Mouse (Mus musculus) WW6 (cell line): ENCODE results near the gene Scaf4.
A peak's percentile ranks its signal among the peaks of the same experiment; 100 is the strongest.

ENCODE experiments used
- DNase-seq: peaks from one replicate; pipeline ENCODE4 v3.0.0-alpha.2; 2013; ENCODE audit warnings: low read depth, low spot score

Gene Scaf4

DNA sequence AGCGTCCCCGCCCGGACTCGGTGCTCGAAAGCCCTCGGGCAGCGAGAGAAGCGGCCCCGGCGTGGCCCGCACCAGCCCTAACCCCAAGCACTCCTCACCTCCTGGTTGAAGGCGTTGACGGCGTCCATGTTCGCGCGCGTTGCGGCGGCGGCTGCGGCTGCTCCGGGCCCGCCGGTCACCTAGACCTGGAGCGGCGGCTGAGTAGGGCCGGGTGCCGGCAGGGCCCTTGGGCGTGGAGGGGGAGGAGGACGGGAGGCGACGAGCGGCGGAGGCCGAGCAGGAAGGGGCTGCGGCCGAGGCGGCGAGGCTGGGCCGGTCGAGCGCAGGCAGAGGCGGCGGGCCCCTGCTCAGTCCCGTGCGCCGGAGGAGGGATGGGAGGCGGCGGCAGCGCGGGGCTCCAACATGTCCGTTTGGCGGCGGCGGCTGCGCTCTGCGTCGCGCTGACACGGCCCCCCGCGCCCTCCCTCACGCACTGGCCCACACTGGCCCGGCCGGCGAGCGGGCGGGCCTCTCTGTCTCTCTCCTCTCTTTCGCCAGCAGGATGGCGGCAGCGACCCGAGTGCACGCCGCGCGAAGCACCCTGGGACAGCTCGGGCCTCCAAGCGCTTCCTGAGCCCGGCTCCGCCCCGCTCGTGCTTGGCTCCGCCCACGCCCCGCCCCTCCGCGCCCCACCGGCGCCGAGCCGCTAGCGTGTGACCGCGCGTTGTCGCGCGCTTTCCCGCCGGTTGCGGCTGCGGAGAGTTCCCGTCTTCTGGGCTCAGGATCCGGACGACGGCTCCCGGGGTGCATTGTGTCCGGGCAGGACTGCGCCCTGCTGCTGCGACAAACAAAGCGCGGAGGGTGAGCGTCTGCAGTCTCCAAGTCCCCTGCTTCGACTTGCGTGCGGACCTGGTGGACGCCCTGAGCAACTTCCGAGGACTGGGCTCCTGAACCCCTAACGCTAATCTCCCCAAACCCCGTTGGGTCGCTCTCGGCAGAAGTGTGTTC is at the start of gene Scaf4:
TSS of gene Scaf4 (minus strand) at position 599 of the 987 bp plus-strand sequence.
- DNase-seq: peak; percentile 80

GRCm38 (mm10) chr16:90332553-90332952 is 48.2 kb upstream of the Scaf4 start:
- no peak for DNase-seq

GRCm38 (mm10) chr16:90330979-90331378 is 46.7 kb upstream of the Scaf4 start:
- no peak for DNase-seq

- no peak for DNase-seq
Measured at GRCm38 (mm10) chr16:90329511-90329910, 45.2 kb upstream of the Scaf4 start.

DNA sequence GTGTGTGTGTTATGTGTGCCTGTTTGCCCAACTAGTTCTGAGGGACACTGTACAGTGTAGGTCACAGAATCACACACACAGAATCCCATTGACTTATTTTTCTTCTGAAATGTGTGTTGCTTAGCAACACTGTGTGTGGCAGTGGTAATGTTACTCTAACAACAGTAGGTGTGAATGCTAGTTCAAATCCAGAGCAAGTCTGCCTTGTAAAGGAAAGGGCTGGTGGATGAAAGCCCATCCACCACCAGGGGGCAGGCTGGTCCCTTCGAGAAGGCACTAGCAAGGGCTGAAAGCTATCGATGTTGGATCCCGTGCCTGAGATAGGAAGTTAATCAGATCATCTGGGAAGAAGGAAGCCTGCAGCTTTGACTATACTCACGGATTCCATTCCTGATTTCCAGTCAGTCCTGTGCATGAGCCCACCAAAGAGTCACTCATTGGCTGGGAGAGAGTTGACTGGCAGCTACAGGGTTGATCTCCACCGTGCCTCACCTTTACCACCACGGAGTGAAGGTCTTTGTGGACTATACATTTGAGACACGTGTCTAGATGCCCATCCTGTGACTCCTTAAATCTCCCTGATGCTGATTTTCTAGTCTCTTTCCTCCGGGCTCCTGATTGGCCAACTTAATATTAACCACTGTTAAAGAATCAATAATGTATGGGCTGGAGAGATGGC is 38.7 kb upstream of the Scaf4 start:
- peak; percentile 79 for DNase-seq

GRCm38 (mm10) chr16:90319321-90319720 is 35.0 kb upstream of the Scaf4 start:
- DNase-seq: no peak

DNA sequence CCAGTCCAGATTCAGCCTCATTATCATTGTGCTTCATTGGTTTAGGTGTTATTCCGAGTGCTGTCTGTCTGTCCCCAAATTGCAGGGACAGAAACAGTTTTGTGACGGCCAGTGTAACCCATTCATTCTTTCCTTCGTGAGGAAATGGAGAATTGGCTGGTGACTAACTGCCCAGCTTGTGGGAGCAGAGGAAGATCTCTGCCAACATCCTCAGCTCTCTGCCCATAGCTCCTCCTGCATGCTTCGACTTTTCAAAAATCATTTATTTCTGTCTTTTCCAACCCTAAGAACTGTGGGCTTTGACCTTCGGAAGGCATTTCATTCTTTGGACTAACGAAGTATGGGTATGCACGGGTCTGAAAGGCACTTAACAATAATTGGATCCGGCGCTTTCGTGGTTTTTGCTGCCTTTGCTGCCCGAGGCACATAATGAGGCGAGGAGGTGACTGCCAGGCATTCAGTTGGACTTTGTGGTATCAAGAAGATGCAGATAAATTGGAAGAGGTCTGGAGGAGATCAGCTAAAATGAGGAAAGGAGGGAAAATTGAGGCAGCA is 34.1 kb upstream of the Scaf4 start:
- DNase-seq: no peak

GRCm38 (mm10) chr16:90317777-90318176 is 33.5 kb upstream of the Scaf4 start:
- no peak for DNase-seq

DNA sequence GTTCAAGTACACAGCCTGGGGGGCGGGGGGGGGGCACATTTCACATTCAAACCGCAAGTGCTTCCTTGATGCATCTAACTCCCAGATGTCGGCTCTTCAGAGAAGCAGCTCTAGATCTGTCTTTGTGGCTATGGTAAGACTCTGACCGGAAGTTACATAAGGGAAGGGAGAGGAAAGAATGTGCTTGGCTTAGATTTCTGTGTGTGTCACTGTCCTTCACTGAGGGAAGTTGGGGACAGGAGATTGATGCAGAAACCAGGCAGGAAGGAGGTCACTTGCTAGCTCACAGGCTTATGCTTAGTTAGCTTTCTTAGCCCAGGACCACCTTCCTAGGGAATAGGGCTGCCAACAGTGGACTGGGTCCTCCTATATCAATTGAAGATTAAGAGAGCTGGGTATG is 31.6 kb upstream of the Scaf4 start:
- no peak for DNase-seq

- no peak for DNase-seq
Measured at GRCm38 (mm10) chr16:90312449-90313082, 28.3 kb upstream of the Scaf4 start.

GRCm38 (mm10) chr16:90310488-90311135 is 26.3 kb upstream of the Scaf4 start:
- DNase-seq: no peak

- DNase-seq: peak; percentile 80
Measured at GRCm38 (mm10) chr16:90309784-90310183, 25.5 kb upstream of the Scaf4 start.

GRCm38 (mm10) chr16:90303988-90304299 is 19.6 kb upstream of the Scaf4 start:
- no peak for DNase-seq

DNA sequence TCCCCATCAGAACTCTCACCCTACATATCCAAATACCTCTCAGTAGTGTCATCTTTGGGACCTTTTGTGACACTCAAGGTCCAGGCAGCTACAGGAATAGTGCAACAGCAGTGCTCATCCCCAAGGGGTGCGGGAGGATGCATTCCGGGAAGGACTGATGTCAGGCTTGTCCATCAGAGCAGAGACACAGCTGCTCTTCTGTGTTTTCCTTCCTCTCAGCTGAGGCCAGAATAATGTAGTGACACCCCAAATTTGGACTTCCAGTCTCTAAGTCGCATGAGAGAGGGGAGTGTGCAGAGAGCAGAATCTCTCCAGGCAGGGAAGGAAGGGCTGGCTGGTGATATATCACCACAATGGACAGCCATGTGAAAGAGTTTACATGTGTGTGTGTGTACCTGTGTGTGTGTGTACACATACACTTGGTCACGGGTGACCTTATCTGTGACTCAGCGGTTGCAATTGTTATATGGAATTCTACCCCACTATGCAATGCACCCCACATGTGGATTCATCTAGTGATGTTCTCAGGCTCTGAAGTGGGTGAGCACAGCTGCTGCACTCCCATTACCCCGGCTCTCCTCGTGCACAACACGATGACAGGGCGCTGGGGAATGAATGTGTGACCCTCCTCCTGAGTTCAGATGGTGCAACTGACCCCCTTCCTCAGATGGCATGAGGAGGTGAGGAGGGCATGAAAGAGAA is 19.1 kb upstream of the Scaf4 start:
- no peak for DNase-seq

GRCm38 (mm10) chr16:90301706-90302105 is 17.4 kb upstream of the Scaf4 start:
- DNase-seq: no peak

DNA sequence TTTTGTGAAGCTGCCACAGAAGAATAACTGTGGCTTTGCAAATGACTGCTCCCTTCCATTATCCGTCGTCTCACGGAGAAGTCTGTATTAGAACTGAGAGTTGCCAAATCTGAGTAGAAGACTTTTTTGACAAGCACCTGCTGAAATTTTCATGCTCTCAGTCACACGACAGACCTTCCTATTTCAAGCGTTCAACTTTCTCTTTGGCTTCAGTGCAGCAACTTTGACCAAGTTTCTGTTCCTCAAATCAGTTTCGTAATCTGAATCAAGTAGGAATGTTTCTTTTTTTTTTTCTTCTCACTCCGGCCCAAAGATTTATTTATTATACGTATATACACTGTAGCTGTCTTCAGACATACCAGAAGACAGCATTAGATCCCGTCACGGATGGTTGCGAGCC is 16.6 kb upstream of the Scaf4 start:
- no peak for DNase-seq

GRCm38 (mm10) chr16:90299591-90299990 is 15.3 kb upstream of the Scaf4 start:
- DNase-seq: no peak

- DNase-seq: no peak
Measured at GRCm38 (mm10) chr16:90298426-90299300, 14.4 kb upstream of the Scaf4 start.

DNA sequence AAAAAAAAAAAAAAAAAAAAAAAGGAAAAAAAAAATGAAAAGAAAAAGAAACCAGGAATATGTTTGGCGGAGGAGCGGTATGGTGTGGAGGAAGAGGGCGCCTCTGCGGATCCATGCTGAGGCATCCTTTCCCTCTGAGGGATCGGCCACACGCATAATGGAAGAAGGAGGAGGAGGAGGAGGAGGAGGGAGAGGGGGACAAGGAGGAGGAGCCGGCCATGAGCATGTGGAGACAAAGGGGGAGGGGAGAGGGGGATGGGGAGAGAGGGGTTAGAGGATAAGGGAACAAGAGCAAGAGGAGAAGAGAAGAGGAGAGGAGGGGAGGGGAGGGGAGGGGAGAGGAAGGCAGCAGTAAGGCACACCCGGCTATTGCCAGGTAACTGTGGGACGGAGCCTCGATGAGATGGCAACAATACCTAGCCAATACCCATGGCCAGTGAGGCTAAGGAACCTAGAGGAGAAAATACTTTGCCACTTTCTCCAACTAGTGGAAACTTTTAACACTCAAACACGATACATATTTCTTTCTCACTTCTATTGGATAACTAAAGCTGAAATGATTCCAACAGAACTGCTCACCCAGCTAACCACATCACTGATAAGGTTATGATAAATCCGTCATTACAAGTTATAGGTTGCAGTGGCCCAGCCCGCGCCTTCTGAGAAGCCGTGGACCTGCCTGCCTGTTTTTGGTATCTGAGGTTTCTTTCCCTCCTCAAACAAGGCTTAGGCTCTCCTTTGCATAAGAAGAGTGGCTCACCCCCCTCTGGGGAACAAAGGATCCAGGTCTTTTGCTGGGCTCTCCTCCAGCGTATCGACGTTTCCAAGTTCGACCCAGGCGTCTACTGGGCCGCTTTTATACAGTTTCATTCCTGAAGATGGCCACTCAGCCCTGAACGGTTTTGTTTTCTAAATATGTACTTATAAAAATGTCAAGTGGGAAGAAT is 13.4 kb upstream of the Scaf4 start:
- no peak for DNase-seq
